Mouse (Mus musculus): ENCODE data around the gene Ptprq.

Ptprq gene

GRCm38 (mm10) chr10:107488654-107489315 lies 231.1 kb downstream of the Ptprq start:
- no peak for DNase-seq (ENCODE audit: low spot score)

DNA sequence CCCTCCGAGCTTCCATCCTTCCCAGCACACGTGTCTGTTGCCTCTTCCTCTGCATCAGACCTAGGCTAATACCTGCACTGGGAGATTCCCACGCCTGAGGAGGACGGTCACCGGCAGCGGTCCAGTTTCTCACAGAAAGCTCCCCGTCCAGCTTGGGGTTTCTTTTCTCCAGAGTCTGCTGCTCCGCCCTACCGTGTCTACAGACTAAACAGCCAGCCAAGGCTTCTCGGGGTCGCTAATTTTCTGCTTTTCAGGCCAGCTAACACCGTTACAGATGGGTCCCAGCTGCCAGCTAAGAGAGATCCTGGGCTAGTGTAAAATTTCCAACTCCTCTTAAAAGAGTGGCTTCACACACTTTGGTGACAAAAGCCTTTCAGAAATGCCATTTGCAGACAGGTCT lies 233.1 kb downstream of the Ptprq start:
- no peak for DNase-seq (ENCODE audit: low spot score)

DNA sequence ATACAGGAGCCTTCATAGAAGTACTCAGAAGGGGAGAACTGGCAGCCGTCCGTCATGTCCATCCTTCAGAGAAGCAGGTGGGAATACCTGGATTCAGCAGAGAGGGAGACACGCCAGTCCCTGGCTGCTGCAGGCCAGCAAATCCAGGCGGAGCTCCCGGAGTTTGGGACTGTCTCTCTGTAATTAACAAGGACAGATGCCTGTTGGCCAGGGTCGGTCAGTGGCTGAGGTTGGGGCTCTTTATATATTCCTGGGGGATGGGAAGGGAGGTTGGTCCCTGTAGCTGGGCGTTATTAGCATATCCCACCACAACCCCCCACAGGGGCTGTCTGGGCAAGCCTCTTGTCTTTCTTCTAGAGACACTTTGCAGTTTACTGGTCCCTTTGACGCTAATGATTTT lies 234.0 kb downstream of the Ptprq start, which contains the start of gene Myf5:
Gene Myf5, minus strand, starts transcription at position 265 of the 400 bp plus-strand sequence.
- no peak for DNase-seq (ENCODE audit: low spot score)

GRCm38 (mm10) chr10:107484050-107484449 lies 235.8 kb downstream of the Ptprq start:
- DNase-seq (ENCODE audit: low spot score) = no peak

GRCm38 (mm10) chr10:107473497-107473896 lies 246.4 kb downstream of the Ptprq start:
- DNase-seq (ENCODE audit: low spot score) = no peak

GRCm38 (mm10) chr10:107471712-107472111 lies 248.1 kb downstream of the Ptprq start:
- DNase-seq (ENCODE audit: low spot score) = no peak

- peak; percentile 47 for DNase-seq (ENCODE audit: low spot score)
Measured at GRCm38 (mm10) chr10:107467819-107468218, 252.0 kb downstream of the Ptprq start.
